Mouse (Mus musculus) G1E (cell line): ENCODE data around the gene Akap7. TPM values are rescaled to one million over a fixed set of nuclear protein-coding genes. Genes with fewer than 3 reads are reported as not detected.

Source experiments
- ATAC-seq: 2 replicates; pipeline ENCODE4 v1.8.0; 2016; ENCODE audit warnings: mild to moderate bottlenecking; ENCODE audit not compliant: insufficient number of reproducible peaks, poor library complexity, low FRiP score, severe bottlenecking; ENCODE audit errors: extremely low read depth
- DNase-seq: peaks from one replicate; pipeline ENCODE4 v3.0.0; 2012; ENCODE audit warnings: low spot score
- H3K27me3 ChIP-seq: 2 replicates; pipeline ENCODE4 v1.6.1; 2012; ENCODE audit warnings: mild to moderate bottlenecking, low read length, inconsistent platforms; ENCODE audit not compliant: insufficient read depth
- H3K36me3 ChIP-seq: replicated peaks from 2 replicates; pipeline ENCODE3; 2012; ENCODE audit warnings: mild to moderate bottlenecking, inconsistent platforms
- H3K4me1 ChIP-seq: 2 replicates; pipeline ENCODE4 v1.6.1; 2012; ENCODE audit warnings: low read depth, low read length, inconsistent platforms, mixed read lengths; ENCODE audit not compliant: insufficient read depth
- H3K4me3 ChIP-seq: 2 replicates; pipeline ENCODE4 v1.5.1; 2012; ENCODE audit warnings: low read depth, mild to moderate bottlenecking, inconsistent platforms, low read length, moderate library complexity, mixed read lengths
- H3K9me3 ChIP-seq: replicated peaks from 2 replicates; pipeline ENCODE4 v1.6.1; 2012; ENCODE audit warnings: inconsistent platforms
- CTCF ChIP-seq: IDR thresholded peaks from 2 replicates; pipeline ENCODE4 v1.5.1; 2012; ENCODE audit warnings: low read depth, low read length, inconsistent platforms, mixed read lengths
- GATA1 ChIP-seq: IDR thresholded peaks from 2 replicates; pipeline ENCODE4 v1.6.1; 2012; ENCODE audit warnings: borderline replicate concordance, low read length, inconsistent platforms, mixed read lengths
- GATA2 ChIP-seq: IDR thresholded peaks from 2 replicates; pipeline ENCODE4 v1.6.1; 2012; ENCODE audit warnings: low read depth, low read length, inconsistent platforms, borderline replicate concordance
- POLR2AphosphoS5 ChIP-seq: IDR thresholded peaks from 2 replicates; pipeline ENCODE4 v1.6.1; 2012; ENCODE audit warnings: low read depth, low read length, inconsistent platforms; ENCODE audit not compliant: insufficient replicate concordance
- TAL1 ChIP-seq: conservative IDR thresholded peaks from 2 replicates; pipeline ENCODE4 v1.6.1; 2012; ENCODE audit warnings: low read depth, low read length, inconsistent platforms, mixed read lengths
- polyA plus RNA-seq: library from polyadenylated mRNA; stranded (reverse); fragments of >175 nt; gene quantifications from 2 replicates; pipeline ENCODE4 v1.2.3, GENCODE M21; 2012
- total RNA-seq, 2 experiments: library from RNA; stranded (forward) in 1 of 2; stranded (reverse) in 1 of 2; fragments of 200-1000 nt in 1 of 2; fragments of >200 nt in 1 of 2; fragmentation: Nextera tagmentation in 1 of 2; gene quantifications; 2 replicates each; pipeline ENCODE4 v1.2.3; 2014 to 2017

The Akap7 gene
- total and polyA plus RNA-seq, 3 experiments, result 0.27 TPM; not detected in 2

DNA sequence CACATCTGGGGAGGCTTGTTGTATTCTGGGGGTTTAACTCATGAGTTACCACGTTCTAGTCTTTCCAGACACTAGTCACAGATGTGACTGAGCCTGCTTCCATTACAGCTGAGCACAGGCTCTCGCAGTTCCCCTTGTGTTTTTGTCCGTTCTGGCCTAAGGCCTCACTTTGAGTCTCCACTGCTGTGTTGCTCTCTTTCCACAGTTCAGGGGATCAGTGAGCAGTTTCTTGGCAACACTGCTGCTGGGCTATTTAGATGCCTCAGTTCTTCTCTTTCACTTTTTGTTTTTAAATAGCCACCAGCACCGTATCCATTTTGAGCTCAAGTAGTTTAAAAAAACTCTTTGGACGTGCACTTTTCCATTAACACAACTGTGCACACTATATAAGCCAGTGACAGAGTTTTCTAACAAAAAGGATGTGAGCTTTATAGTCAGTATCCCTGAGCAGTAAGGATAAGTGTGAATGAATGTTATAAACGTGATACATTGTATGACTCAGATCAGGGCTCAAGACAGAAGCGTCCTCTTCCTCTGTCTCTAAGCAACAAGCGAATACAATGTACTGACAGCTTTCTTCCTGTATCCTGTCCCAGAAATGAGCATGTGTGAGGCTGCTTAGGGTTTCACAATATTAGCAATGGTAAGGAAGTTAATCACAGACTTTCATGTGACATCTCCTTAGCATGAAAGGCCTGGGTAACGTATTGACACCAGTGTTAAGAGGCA is 23.8 kb upstream of the Akap7 start:
- ATAC-seq (no peak), DNase-seq (no peak)
- H3K36me3 ChIP-seq, result no peaks in the 10 kb centered on the region
- no peaks in the 10 kb centered on the region for H3K27me3 ChIP-seq
- H3K4me3 ChIP-seq, result no peak overlapping the region
- no peaks in the 10 kb centered on the region for H3K4me1 ChIP-seq
- TF ChIP-seq TAL1 (no peak), GATA2 (no peak), GATA1 (no peak), POLR2AphosphoS5 (no peak), CTCF (no peak)
- no peaks in the 10 kb centered on the region for H3K9me3 ChIP-seq

GRCm38 (mm10) chr10:25330094-25330493 is 22.4 kb upstream of the Akap7 start:
- DNase-seq (no peak), ATAC-seq (no peak)
- Histone ChIP-seq H3K9me3 (no peaks in the 10 kb centered on the region), H3K4me3 (no peak overlapping the region), H3K4me1 (no peaks in the 10 kb centered on the region), H3K27me3 (no peaks in the 10 kb centered on the region), H3K36me3 (no peaks in the 10 kb centered on the region)
- no peak for TF ChIP-seq CTCF
- TF ChIP-seq POLR2AphosphoS5, result no peak
- no peak for TF ChIP-seq GATA2
- no peak for TF ChIP-seq TAL1
- no peak for TF ChIP-seq GATA1

DNA sequence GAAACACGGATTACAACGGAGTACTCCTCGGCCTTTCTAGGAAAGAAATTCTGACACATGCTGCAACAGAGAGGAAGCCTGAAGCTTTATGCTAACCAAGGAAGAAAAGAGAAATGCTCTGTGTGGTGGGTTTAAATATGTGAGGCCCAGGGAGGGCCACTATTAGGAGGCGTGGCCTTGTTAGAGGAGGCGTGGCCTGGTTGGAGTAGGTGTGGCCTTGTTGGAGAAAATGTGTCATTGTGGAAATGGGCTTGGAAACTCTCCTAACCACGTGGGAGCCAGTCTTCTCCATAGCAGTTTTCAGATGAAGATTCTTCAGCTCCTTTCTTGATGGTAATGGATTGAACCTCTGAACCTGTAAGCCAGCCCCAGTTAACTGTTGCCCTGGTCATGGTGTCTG is 19.8 kb upstream of the Akap7 start:
- DNase-seq (no peak), ATAC-seq (no peak)
- Histone ChIP-seq H3K4me1 (no peaks in the 10 kb centered on the region), H3K36me3 (no peaks in the 10 kb centered on the region), H3K27me3 (no peaks in the 10 kb centered on the region), H3K4me3 (no peak overlapping the region), H3K9me3 (no peaks in the 10 kb centered on the region)
- TF ChIP-seq CTCF (no peak), GATA1 (no peak), TAL1 (no peak), GATA2 (no peak), POLR2AphosphoS5 (no peak)

DNA sequence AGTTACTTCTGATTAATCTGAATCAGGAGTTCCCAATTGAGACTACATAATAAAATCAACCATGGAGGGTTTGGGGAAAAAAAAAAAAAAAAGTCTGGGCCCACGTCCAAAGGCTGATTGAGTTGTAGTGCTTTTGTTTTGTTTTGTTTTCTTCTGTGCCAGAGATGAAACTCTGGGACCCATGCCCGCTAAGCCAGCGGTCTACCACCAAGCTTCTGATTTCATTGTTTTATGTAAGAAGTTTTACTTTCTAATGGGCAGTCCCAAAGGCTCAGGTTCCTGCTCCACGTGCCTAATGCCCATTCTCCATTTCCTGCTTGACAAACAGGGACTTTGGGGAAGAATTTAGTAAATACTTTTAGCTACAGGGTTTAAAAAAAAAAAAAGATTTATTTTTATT is 18.0 kb upstream of the Akap7 start:
- Histone ChIP-seq H3K27me3 (no peaks in the 10 kb centered on the region), H3K36me3 (no peaks in the 10 kb centered on the region), H3K4me3 (no peak overlapping the region), H3K9me3 (no peaks in the 10 kb centered on the region), H3K4me1 (no peaks in the 10 kb centered on the region)
- DNase-seq (no peak), ATAC-seq (no peak)
- TF ChIP-seq POLR2AphosphoS5 (no peak), CTCF (no peak), GATA2 (no peak), GATA1 (no peak), TAL1 (no peak)

DNA sequence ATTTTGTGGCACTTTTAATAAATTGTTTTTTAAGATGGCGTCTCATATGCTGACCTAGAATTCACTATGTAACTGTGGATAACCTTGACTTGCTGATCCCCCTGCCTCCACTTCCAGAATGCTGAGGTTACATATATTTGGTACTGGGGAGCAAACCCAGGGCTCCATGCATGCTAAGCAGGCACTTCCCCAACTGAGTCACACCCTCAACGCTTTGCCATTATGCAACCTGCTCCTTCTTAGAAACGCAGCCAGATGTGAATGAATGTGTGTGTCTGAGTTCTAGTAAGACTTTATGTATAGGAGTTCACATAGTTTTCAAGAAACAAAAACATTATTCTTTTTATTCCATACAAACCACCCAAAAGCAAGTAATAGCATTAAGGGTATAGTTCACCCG is 13.5 kb upstream of the Akap7 start:
- TF ChIP-seq CTCF, result no peak
- no peak for ATAC-seq
- Histone ChIP-seq H3K9me3 (no peaks in the 10 kb centered on the region), H3K4me3 (no peak overlapping the region), H3K4me1 (no peaks in the 10 kb centered on the region), H3K36me3 (no peaks in the 10 kb centered on the region), H3K27me3 (no peaks in the 10 kb centered on the region)
- DNase-seq, result no peak

DNA sequence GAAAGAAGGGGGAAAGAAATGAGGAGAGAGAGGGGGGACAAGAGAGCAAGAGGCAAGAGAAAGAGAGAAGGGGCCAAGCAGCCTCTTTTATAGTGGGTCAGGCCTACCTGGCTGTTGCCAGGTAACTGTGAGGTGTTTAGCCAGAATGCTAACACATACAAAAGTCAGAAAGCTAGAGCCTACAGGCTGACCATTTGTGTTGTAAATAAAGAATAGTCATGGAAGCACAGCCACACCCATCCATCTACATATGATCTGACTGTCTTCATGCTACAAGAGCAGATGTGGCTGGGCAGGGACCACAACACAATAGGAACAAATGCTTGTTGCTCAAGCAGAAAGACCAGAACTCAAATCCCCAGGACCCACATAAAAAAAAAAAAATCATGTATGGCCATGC is 11.9 kb upstream of the Akap7 start:
- ATAC-seq, result no peak
- Histone ChIP-seq H3K36me3 (no peaks in the 10 kb centered on the region), H3K4me1 (no peaks in the 10 kb centered on the region), H3K4me3 (no peak overlapping the region), H3K27me3 (no peaks in the 10 kb centered on the region), H3K9me3 (no peaks in the 10 kb centered on the region)
- no peak for DNase-seq
- no peak for TF ChIP-seq GATA2
- TF ChIP-seq TAL1, result no peak
- no peak for TF ChIP-seq GATA1
- TF ChIP-seq CTCF, result no peak
- no peak for TF ChIP-seq POLR2AphosphoS5

DNA sequence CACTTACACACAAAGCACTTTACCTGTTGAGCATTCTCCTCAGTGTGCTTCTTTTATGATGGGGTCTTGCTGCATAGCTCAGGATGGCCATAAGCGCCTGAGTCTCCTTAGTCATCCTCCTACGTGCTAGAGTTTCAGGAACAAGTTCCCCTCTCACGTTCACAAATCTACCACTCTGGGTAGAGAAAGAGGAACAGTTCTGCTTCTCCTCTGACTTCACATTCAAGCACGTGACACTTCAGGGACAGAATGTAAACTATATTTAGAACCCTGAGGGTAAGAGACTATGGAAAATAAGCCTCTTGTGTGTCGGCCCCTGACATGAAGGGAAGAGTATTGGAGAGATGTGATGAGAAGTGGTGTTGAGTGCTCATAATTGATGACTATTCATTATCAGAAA is 10.7 kb upstream of the Akap7 start:
- no peak for TF ChIP-seq GATA2
- TF ChIP-seq CTCF, result no peak
- TF ChIP-seq POLR2AphosphoS5, result no peak
- TF ChIP-seq TAL1, result no peak
- TF ChIP-seq GATA1, result no peak
- no peak for DNase-seq
- no peaks in the 10 kb centered on the region for H3K9me3 ChIP-seq
- no peaks in the 10 kb centered on the region for H3K4me1 ChIP-seq
- H3K4me3 ChIP-seq, result no peak overlapping the region
- H3K36me3 ChIP-seq, result no peaks in the 10 kb centered on the region
- H3K27me3 ChIP-seq, result no peaks in the 10 kb centered on the region
- ATAC-seq, result peak; percentile 34
